Mouse (Mus musculus) hindbrain, embryonic 11.5 days (tissue): ENCODE measurements around the gene Pld5. TPM values are rescaled to one million over a fixed set of nuclear protein-coding genes. Genes with fewer than 3 reads are reported as not detected.
A peak's percentile ranks its signal among the peaks of the same experiment; 100 is the strongest.

Source experiments
- ATAC-seq: fragments of 200-750 bp; cut with Nextera tagmentation; 2 replicates; pipeline ENCODE4 v1.8.0; 2017; ENCODE audit warnings: mild to moderate bottlenecking, moderate TSS enrichment, moderate library complexity; ENCODE audit not compliant: low FRiP score
- DNase-seq: peaks from one replicate; pipeline ENCODE4 v3.0.0-alpha.2; 2015; ENCODE audit warnings: low spot score
- H3K27ac ChIP-seq: fragments of 300-500 bp; sonication (generic); 2 replicates; pipeline ENCODE4 v1.5.1; 2014; ENCODE audit warnings: mild to moderate bottlenecking, low read depth, low read length
- H3K27me3 ChIP-seq: fragments of 300-500 bp; sonication (generic); 2 replicates; pipeline ENCODE4 v1.6.1; 2014; ENCODE audit warnings: mild to moderate bottlenecking, low read length, moderate library complexity, mixed read lengths; ENCODE audit not compliant: control insufficient read depth, insufficient read depth
- H3K36me3 ChIP-seq: fragments of 300-500 bp; sonication (generic); 2 replicates; pipeline ENCODE4 v1.6.1; 2014; ENCODE audit warnings: mild to moderate bottlenecking, low read length, moderate library complexity, mixed read lengths; ENCODE audit not compliant: control insufficient read depth, insufficient read depth
- H3K4me1 ChIP-seq: fragments of 300-500 bp; sonication (generic); replicated peaks from 2 replicates; pipeline ENCODE4 v1.6.1; 2014; ENCODE audit warnings: low read length, mixed read lengths; ENCODE audit not compliant: control insufficient read depth, insufficient read depth
- H3K4me2 ChIP-seq: fragments of 300-500 bp; sonication (generic); replicated peaks from 2 replicates; pipeline ENCODE4 v1.6.1; 2014; ENCODE audit warnings: mild to moderate bottlenecking, low read depth, low read length
- H3K4me3 ChIP-seq: fragments of 300-500 bp; sonication (generic); 2 replicates; pipeline ENCODE4 v1.5.1; 2014; ENCODE audit warnings: low read depth, low read length
- H3K9ac ChIP-seq: fragments of 300-500 bp; sonication (generic); 2 replicates; pipeline ENCODE4 v1.6.1; 2014; ENCODE audit warnings: low read depth, low read length
- H3K9me3 ChIP-seq: fragments of 300-500 bp; sonication (generic); 2 replicates; pipeline ENCODE4 v1.6.1; 2016; ENCODE audit warnings: low read length; ENCODE audit not compliant: control insufficient read depth
- WGBS: fragments of 180-500 bp; shearing (Covaris S2); extraction: QIAGEN DNeasy Blood & Tissue Kit; methylation state at CpG from one replicate; pipeline ENCODE4 v1.1.7; 2014; 5-methylcytosine and 5-hydroxymethylcytosine counted together
- polyA plus RNA-seq: library from polyadenylated mRNA; unstranded; fragments of >200 nt; fragmentation: Nextera tagmentation; extraction: Ambion mirVana; gene quantifications from 2 replicates; pipeline ENCODE4 v1.2.1, GENCODE M21; 2014

Pld5 gene
- polyA plus RNA-seq, 1 experiment from 2014 or later, result 1.9 TPM

GRCm38 (mm10) chr1:176223794-176224193 is 51.3 kb downstream of the Pld5 start:
- H3K4me3 ChIP-seq, result no peak overlapping the region
- no peaks in the 10 kb centered on the region for H3K36me3 ChIP-seq
- H3K27me3 ChIP-seq, result no peaks in the 10 kb centered on the region
- no peak for DNase-seq
- WGBS, result 88% methylated on average over 10 of the region's 10 CpGs
- no peaks in the 10 kb centered on the region for H3K4me1 ChIP-seq
- no peaks in the 10 kb centered on the region for H3K9me3 ChIP-seq
- no peak overlapping the region for H3K4me2 ChIP-seq
- no peak overlapping the region for H3K27ac ChIP-seq
- no peak overlapping the region for H3K9ac ChIP-seq
- no peak for ATAC-seq

- DNase-seq (peak; percentile 87), ATAC-seq (peak; percentile 60; the same call in 1 of the 2 replicates)
- Histone ChIP-seq H3K4me3 (no peak overlapping the region), H3K27me3 (no peaks in the 10 kb centered on the region), H3K9ac (no peak overlapping the region), H3K9me3 (no peaks in the 10 kb centered on the region), H3K27ac (no peak overlapping the region), H3K4me1 (no peaks in the 10 kb centered on the region), H3K4me2 (no peak overlapping the region), H3K36me3 (no peaks in the 10 kb centered on the region)
- 5% methylated on average over 12 of the region's 12 CpGs for WGBS
These were observed 51.9 kb downstream of the Pld5 start for GRCm38 (mm10) chr1:176223196-176223595.

- H3K9ac ChIP-seq, result no peak overlapping the region
These were observed 56.9 kb downstream of the Pld5 start for GRCm38 (mm10) chr1:176218217-176218616.

GRCm38 (mm10) chr1:176213645-176214221 is 61.4 kb downstream of the Pld5 start:
- ATAC-seq, result peak; percentile 78
- Histone ChIP-seq H3K4me1 (no peaks in the 10 kb centered on the region), H3K36me3 (no peaks in the 10 kb centered on the region), H3K4me2 (0 out of 2 replicates have a peak overlapping the region, but pooled peaks have one; percentile 9), H3K9me3 (no peaks in the 10 kb centered on the region), H3K4me3 (no peak overlapping the region), H3K27me3 (no peaks in the 10 kb centered on the region), H3K27ac (0 out of 2 replicates have a peak overlapping the region, but pooled peaks have one; percentile 39), H3K9ac (no peak overlapping the region)
- peak; percentile 37 for DNase-seq
- 46% methylated on average over 17 of the region's 17 CpGs for WGBS

More at GRCm38 (mm10) chr1:176218217-176218616, 56.9 kb downstream of the Pld5 start:
- Histone ChIP-seq H3K36me3 (no peaks in the 10 kb centered on the region), H3K4me2 (no peak overlapping the region), H3K27ac (no peak overlapping the region), H3K9me3 (no peaks in the 10 kb centered on the region), H3K4me1 (no peaks in the 10 kb centered on the region), H3K4me3 (no peak overlapping the region), H3K27me3 (no peaks in the 10 kb centered on the region)
- 87% methylated on average over 5 of the region's 5 CpGs for WGBS
- DNase-seq (no peak), ATAC-seq (no peak)

- no peak overlapping the region for H3K9ac ChIP-seq
- H3K9me3 ChIP-seq, result no peaks in the 10 kb centered on the region
- ATAC-seq, result peak; percentile 52
- H3K27ac ChIP-seq, result no peak overlapping the region
- DNase-seq, result no peak
- no peaks in the 10 kb centered on the region for H3K36me3 ChIP-seq
- no peaks in the 10 kb centered on the region for H3K4me1 ChIP-seq
- H3K27me3 ChIP-seq, result no peaks in the 10 kb centered on the region
- no peak overlapping the region for H3K4me3 ChIP-seq
- WGBS, result 56% methylated on average over 9 of the region's 9 CpGs
- H3K4me2 ChIP-seq, result 0 out of 2 replicates have a peak overlapping the region, but pooled peaks have one; percentile 6
These were observed 62.0 kb downstream of the Pld5 start for GRCm38 (mm10) chr1:176212922-176213644.

- no peak overlapping the region for H3K27ac ChIP-seq
- H3K9ac ChIP-seq, result no peak overlapping the region
- no peaks in the 10 kb centered on the region for H3K9me3 ChIP-seq
- WGBS, result 95% methylated on average over 1 of the region's 1 CpGs
- H3K4me2 ChIP-seq, result no peak overlapping the region
- no peak for DNase-seq
- H3K4me3 ChIP-seq, result no peak overlapping the region
- no peaks in the 10 kb centered on the region for H3K27me3 ChIP-seq
- H3K36me3 ChIP-seq, result no peaks in the 10 kb centered on the region
- no peak for ATAC-seq
- H3K4me1 ChIP-seq, result no peaks in the 10 kb centered on the region
These were observed 64.3 kb downstream of the Pld5 start for GRCm38 (mm10) chr1:176210803-176211202.

GRCm38 (mm10) chr1:176208014-176208413 is 67.1 kb downstream of the Pld5 start:
- ATAC-seq, result no peak
- no peak for DNase-seq
- no peaks in the 10 kb centered on the region for H3K4me1 ChIP-seq
- no peak overlapping the region for H3K27ac ChIP-seq
- no peak overlapping the region for H3K9ac ChIP-seq
- no peaks in the 10 kb centered on the region for H3K27me3 ChIP-seq
- WGBS, result 80% methylated on average over 2 of the region's 2 CpGs
- no peak overlapping the region for H3K4me2 ChIP-seq
- H3K9me3 ChIP-seq, result no peaks in the 10 kb centered on the region
- H3K4me3 ChIP-seq, result no peak overlapping the region
- H3K36me3 ChIP-seq, result no peaks in the 10 kb centered on the region

- Histone ChIP-seq H3K9me3 (no peaks in the 10 kb centered on the region), H3K4me2 (no peak overlapping the region), H3K36me3 (no peaks in the 10 kb centered on the region), H3K4me3 (no peak overlapping the region), H3K27me3 (no peaks in the 10 kb centered on the region), H3K4me1 (no peaks in the 10 kb centered on the region), H3K9ac (no peak overlapping the region), H3K27ac (no peak overlapping the region)
- WGBS, result 85% methylated on average over 3 of the region's 3 CpGs
- ATAC-seq (no peak), DNase-seq (no peak)
These were observed 72.8 kb downstream of the Pld5 start for GRCm38 (mm10) chr1:176202360-176202759.
